Mouse (Mus musculus) heart, postnatal 25 days (tissue): ENCODE data around the gene Insr. TPM values are rescaled to one million over a fixed set of nuclear protein-coding genes. Genes with fewer than 3 reads are reported as not detected.
"Not testable (repeated sequence)": the region's sequence is repeated elsewhere in the genome, so short reads cannot be mapped to it uniquely, and the experiment has no call there.

Experiments used
- DNase-seq: peaks from one replicate; pipeline ENCODE4 v3.0.0; 2022; ENCODE audit warnings: low spot score
- intact Hi-C: fragments of 180-260 bp; cut with DNase I; formaldehyde crosslinking; loops from one replicate; pipeline ENCODE4 v1.15.1; 2025
- microRNA-seq: library from miRNA; unstranded; fragments of <30 nt; microRNA quantifications from one replicate; pipeline ENCODE4 v1.2.0, GENCODE M21; 2022
- total RNA-seq, 2 experiments: library from RNA; stranded (reverse); gene quantifications; 2 replicates each; pipeline ENCODE4 v1.2.3; 2021

Gene Insr
- total RNA-seq, 2 experiments from 2014 or later = 118 to 122 TPM

- intact Hi-C loops = no loop called here
- no peak for DNase-seq
Observed at GRCm38 (mm10) chr8:3209268-3209667, 70.1 kb downstream of the Insr start.

GRCm38 (mm10) chr8:3208729-3209128 is 70.7 kb downstream of the Insr start:
- no peak for DNase-seq
- intact Hi-C loops = no loop called here

GRCm38 (mm10) chr8:3204758-3205443 is 74.5 kb downstream of the Insr start:
- intact Hi-C loops = no loop called here

GRCm38 (mm10) chr8:3202792-3203191 is 76.6 kb downstream of the Insr start:
- DNase-seq = no peak
- intact Hi-C loops = no loop called here

More at GRCm38 (mm10) chr8:3204758-3205443, 74.5 kb downstream of the Insr start:
- no peak for DNase-seq

GRCm38 (mm10) chr8:3194297-3194696 is 85.1 kb downstream of the Insr start:
- DNase-seq, intact Hi-C loops: not testable (repeated sequence)

- intact Hi-C loops = no loop called here
- DNase-seq = no peak
Observed at GRCm38 (mm10) chr8:3191006-3191405, 88.4 kb downstream of the Insr start.

- DNase-seq = peak; percentile 17
- intact Hi-C loops = no loop called here
Observed at GRCm38 (mm10) chr8:3187456-3187855, 92.0 kb downstream of the Insr start.

GRCm38 (mm10) chr8:3179930-3180329 is 99.5 kb downstream of the Insr start:
- intact Hi-C loops = loop anchor here (1.0 to 2.0 kb wide), 2 partner anchors 97 to 151 kb away; no protein-coding TSS in a partner anchor
- DNase-seq = no peak

GRCm38 (mm10) chr8:3177440-3177839 is 102.0 kb downstream of the Insr start:
- intact Hi-C loops = no loop called here

GRCm38 (mm10) chr8:3172246-3172645 is 107.2 kb downstream of the Insr start:
- intact Hi-C loops = no loop called here
- DNase-seq = no peak

More at GRCm38 (mm10) chr8:3177440-3177839, 102.0 kb downstream of the Insr start:
- DNase-seq = no peak

- DNase-seq = no peak
- intact Hi-C loops = no loop called here
Observed at GRCm38 (mm10) chr8:3146506-3146905, 132.9 kb downstream of the Insr start.

GRCm38 (mm10) chr8:3100416-3100815 is 179.0 kb downstream of the Insr start:
- intact Hi-C loops, DNase-seq: not testable (repeated sequence)

Small RNA genes within 50 kb of the gene (microRNA-seq; reads per million reads assigned to microRNA genes)
- not detected for gene Gm25775

Other genes starting within 250 kb of the Insr start
- under 1 TPM; 0.34 to 0.67 TPM for gene A430078G23Rik, start 73.8 kb upstream of the Insr start, total RNA-seq
- 10 to 100 TPM; 20.0 to 20.3 TPM for gene Arhgef18, start 113.4 kb upstream of the Insr start, total RNA-seq
- gene Pex11g, start 188.1 kb upstream of the Insr start, total RNA-seq = 1 to 10 TPM; 3.2 to 3.4 TPM
- not detected for gene Tex45, start 191.2 kb upstream of the Insr start, total RNA-seq
- 10 to 100 TPM; 27.2 to 28.6 TPM for gene Zfp358, start 213.5 kb upstream of the Insr start, total RNA-seq
- gene Mcoln1, start 220.8 kb upstream of the Insr start, total RNA-seq = 10 to 100 TPM; 18.5 to 22.0 TPM
- 10 to 100 TPM; 10.6 to 11.9 TPM for gene Pnpla6, start 235.8 kb upstream of the Insr start, total RNA-seq